Mouse (Mus musculus) stomach, postnatal 0 days (tissue): ENCODE data around the gene Prkar1a.

Source experiments
- CTCF ChIP-seq: IDR thresholded peaks from 2 replicates; pipeline ENCODE4 v1.5.1; 2016; ENCODE audit warnings: antibody characterized with exemption, low read depth, mild to moderate bottlenecking, moderate library complexity
- EP300 ChIP-seq: optimal IDR thresholded peaks from 2 replicates; pipeline ENCODE3; 2016; ENCODE audit warnings: antibody characterized with exemption

DNA sequence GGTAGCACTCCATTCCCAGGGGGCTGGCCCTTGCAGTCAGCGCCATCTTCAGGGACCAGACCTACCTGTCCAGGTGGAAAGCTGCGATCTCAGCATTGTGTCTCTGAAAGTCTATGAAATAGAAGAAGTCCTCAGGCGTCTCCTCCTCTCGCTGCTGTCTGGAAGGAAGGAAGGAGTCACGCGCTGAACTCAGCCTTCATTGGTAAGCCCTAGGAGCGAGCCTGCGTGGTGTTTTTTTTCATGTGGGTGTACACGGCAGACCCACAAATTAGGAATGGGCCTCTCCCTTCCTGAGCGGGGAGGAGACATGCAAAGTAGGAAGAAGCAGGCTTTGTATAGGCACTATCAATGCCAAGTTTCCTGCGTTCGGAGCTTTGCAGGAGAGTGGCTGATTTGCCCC is 29.1 kb downstream of the Prkar1a start:
- TF ChIP-seq CTCF, result no peak
- no peak for TF ChIP-seq EP300
